Mouse (Mus musculus): ENCODE measurements around the gene B4galnt3. TPM values are rescaled to one million over a fixed set of nuclear protein-coding genes. Genes with fewer than 3 reads are reported as not detected.
A peak's percentile ranks its signal among the peaks of the same experiment; 100 is the strongest.
"Not testable (repeated sequence)": the region's sequence is repeated elsewhere in the genome, so short reads cannot be mapped to it uniquely, and the experiment has no call there.

The B4galnt3 gene
- total and polyA plus RNA-seq, 2 experiments from 2014 or later: 0.16 to 1.2 TPM

DNA sequence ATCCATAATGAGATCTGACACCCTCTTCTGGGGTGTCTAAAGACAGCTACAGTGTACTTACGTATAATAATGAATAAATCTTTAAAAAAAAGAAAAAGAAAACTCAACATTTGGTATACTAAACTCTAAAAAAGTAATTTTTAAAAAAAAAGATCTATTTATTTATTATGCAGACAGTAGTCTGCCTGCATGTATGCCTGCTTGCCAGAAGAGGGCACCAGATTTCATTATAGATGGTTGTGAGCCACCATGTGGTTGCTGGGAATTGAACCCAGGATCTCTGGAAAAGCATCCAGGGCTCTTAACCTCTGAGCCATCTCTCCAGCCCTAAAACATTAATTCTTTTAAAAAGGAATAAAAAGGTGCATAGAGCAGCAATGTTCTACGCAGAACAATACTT, 2.2 kb upstream of the B4galnt3 start:
- DNase-seq; H3K9ac ChIP-seq; H3K36me3 ChIP-seq (ENCODE audit: insufficient read depth); H3K4me3 ChIP-seq (ENCODE audit: low read depth, low read length); H3K4me2 ChIP-seq (ENCODE audit: low read depth); ATAC-seq; H3K4me1 ChIP-seq (ENCODE audit: insufficient read depth); H3K27me3 ChIP-seq (ENCODE audit: insufficient read depth, low read length); H3K9me3 ChIP-seq (ENCODE audit: low read length); H3K27ac ChIP-seq (ENCODE audit: low read depth, low read length): not testable (repeated sequence)
- TF ChIP-seq CTCF (IDR thresholded peaks at IDR 0.05; ENCODE audit: low read depth): peak; percentile 37; the same call in 1 of the 2 replicates
- 100% methylated on average over 2 of the region's 2 CpGs for WGBS

DNA sequence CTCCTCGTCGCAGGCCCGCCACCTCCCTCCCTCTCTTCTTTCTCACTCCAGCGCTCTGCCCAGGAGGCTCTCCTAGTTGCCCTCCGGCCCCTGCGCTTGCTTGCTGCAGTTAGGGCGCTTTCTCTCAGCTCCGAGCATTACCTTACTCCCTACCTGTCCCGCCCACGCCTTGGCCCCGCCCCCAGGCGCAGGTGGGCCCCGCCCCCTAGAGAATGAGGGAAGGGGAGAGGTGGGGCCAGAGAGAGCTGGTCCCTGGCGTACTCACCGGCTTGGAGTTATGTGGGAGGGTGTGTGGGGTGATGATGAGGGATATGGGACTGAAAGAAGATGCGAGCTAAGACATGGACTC, 400 bp upstream of the B4galnt3 start:
- Histone ChIP-seq H3K27me3 (ENCODE audit: insufficient read depth, low read length) (peaks cover 8% of the 10 kb centered on the region; the same call in 1 of the 2 replicates), H3K9me3 (ENCODE audit: low read length) (no peaks in the 10 kb centered on the region), H3K4me3 (ENCODE audit: low read depth, low read length) (peak overlapping the region; percentile 64), H3K36me3 (ENCODE audit: insufficient read depth) (no peaks in the 10 kb centered on the region), H3K9ac (peak overlapping the region; percentile 53), H3K4me1 (ENCODE audit: insufficient read depth) (0 out of 2 replicates have a peak, but pooled peaks cover 2% of the 10 kb centered on the region), H3K27ac (ENCODE audit: low read depth, low read length) (no peak overlapping the region), H3K4me2 (ENCODE audit: low read depth) (peak overlapping the region; percentile 98)
- WGBS: 2% methylated on average over 16 of the region's 16 CpGs
- ATAC-seq (no peak; the same call in none of the 2 replicates), DNase-seq (peak; percentile 22)
- no peak for TF ChIP-seq CTCF (IDR thresholded peaks at IDR 0.05; ENCODE audit: low read depth)

- no peaks in the 10 kb centered on the region for H3K9me3 ChIP-seq (ENCODE audit: low read length)
- DNase-seq (no peak), ATAC-seq (no peak)
- 83% methylated on average over 7 of the region's 7 CpGs for WGBS
- TF ChIP-seq CTCF (IDR thresholded peaks at IDR 0.05; ENCODE audit: low read depth): no peak
- 0 out of 2 replicates have a peak, but pooled peaks cover 2% of the 10 kb centered on the region for H3K4me1 ChIP-seq (ENCODE audit: insufficient read depth)
- no peaks in the 10 kb centered on the region for H3K36me3 ChIP-seq (ENCODE audit: insufficient read depth)
- no peak overlapping the region for H3K4me2 ChIP-seq (ENCODE audit: low read depth)
- no peak overlapping the region for H3K4me3 ChIP-seq (ENCODE audit: low read depth, low read length)
- H3K9ac ChIP-seq: no peak overlapping the region
- H3K27me3 ChIP-seq (ENCODE audit: insufficient read depth, low read length): peaks cover 8% of the 10 kb centered on the region; the same call in 1 of the 2 replicates
- no peak overlapping the region for H3K27ac ChIP-seq (ENCODE audit: low read depth, low read length)
Measured at GRCm38 (mm10) chr6:120291396-120292009, 2.9 kb downstream of the B4galnt3 start.

DNA sequence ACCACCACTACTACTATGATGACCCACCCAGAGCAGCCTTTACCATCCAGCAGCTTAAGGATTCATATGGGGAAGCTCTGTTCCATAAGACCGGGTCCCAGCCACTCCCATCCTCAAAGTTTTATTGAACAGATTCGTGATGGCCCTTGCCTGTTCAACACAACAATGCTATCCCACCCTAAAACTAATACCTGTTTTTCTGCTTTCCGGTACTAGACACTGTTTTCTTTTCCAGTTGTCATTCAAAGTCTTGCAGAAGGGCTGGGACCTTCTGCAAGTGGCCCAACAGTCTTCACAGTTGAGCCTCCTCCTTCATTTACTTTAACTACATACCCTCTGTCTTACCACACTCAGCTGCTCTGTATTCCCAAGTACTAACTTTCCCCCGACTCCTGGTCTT, 4.9 kb downstream of the B4galnt3 start:
- WGBS: 86% methylated on average over 4 of the region's 4 CpGs
- Histone ChIP-seq H3K4me1 (ENCODE audit: insufficient read depth) (no peaks in the 10 kb centered on the region), H3K9ac (no peak overlapping the region), H3K9me3 (ENCODE audit: low read length) (no peaks in the 10 kb centered on the region), H3K36me3 (ENCODE audit: insufficient read depth) (no peaks in the 10 kb centered on the region), H3K4me3 (ENCODE audit: low read depth, low read length) (no peak overlapping the region), H3K27ac (ENCODE audit: low read depth, low read length) (no peak overlapping the region), H3K4me2 (ENCODE audit: low read depth) (no peak overlapping the region), H3K27me3 (ENCODE audit: insufficient read depth, low read length) (peaks cover 8% of the 10 kb centered on the region; the same call in 1 of the 2 replicates)
- DNase-seq (no peak), ATAC-seq (no peak)
- TF ChIP-seq CTCF (IDR thresholded peaks at IDR 0.05; ENCODE audit: low read depth): no peak

GRCm38 (mm10) chr6:120288541-120288940, 5.8 kb downstream of the B4galnt3 start:
- Histone ChIP-seq H3K9me3 (ENCODE audit: low read length) (no peaks in the 10 kb centered on the region), H3K4me1 (ENCODE audit: insufficient read depth) (no peaks in the 10 kb centered on the region), H3K4me3 (ENCODE audit: low read depth, low read length) (no peak overlapping the region), H3K36me3 (ENCODE audit: insufficient read depth) (no peaks in the 10 kb centered on the region), H3K27me3 (ENCODE audit: insufficient read depth, low read length) (peaks cover 8% of the 10 kb centered on the region; the same call in 1 of the 2 replicates), H3K4me2 (ENCODE audit: low read depth) (no peak overlapping the region), H3K9ac (no peak overlapping the region), H3K27ac (ENCODE audit: low read depth, low read length) (no peak overlapping the region)
- no peak for TF ChIP-seq CTCF (IDR thresholded peaks at IDR 0.05; ENCODE audit: low read depth)
- no peak for ATAC-seq
- DNase-seq: no peak
- WGBS: 50% methylated on average over 7 of the region's 7 CpGs

DNA sequence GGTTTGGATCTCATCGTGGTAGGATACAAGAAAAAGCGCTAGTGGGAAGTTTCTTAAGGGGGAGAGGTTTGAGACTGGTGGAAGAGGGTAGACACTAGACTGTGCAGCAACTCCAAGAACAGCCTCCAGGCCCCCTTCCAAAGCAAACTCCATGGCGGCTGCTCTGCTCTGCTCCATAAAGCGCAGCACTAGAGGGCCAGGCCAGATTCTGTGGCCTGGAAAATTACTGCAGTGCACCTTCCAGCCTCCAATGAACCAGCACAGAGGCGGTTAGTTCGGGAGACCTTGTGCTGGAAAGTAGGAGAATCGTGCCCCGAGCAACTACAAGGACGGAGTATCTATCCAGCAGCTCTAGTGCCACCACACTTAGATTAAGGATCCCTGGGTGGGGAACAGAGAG, 7.1 kb downstream of the B4galnt3 start:
- H3K36me3 ChIP-seq (ENCODE audit: insufficient read depth): no peaks in the 10 kb centered on the region
- DNase-seq: no peak
- no peaks in the 10 kb centered on the region for H3K4me1 ChIP-seq (ENCODE audit: insufficient read depth)
- WGBS: 88% methylated on average over 9 of the region's 9 CpGs
- no peaks in the 10 kb centered on the region for H3K27me3 ChIP-seq (ENCODE audit: insufficient read depth, low read length)
- no peak for TF ChIP-seq CTCF (IDR thresholded peaks at IDR 0.05; ENCODE audit: low read depth)
- H3K9ac ChIP-seq: no peak overlapping the region
- no peak overlapping the region for H3K4me2 ChIP-seq (ENCODE audit: low read depth)
- no peak overlapping the region for H3K4me3 ChIP-seq (ENCODE audit: low read depth, low read length)
- no peak overlapping the region for H3K27ac ChIP-seq (ENCODE audit: low read depth, low read length)
- ATAC-seq: no peak
- no peaks in the 10 kb centered on the region for H3K9me3 ChIP-seq (ENCODE audit: low read length)

GRCm38 (mm10) chr6:120276874-120277449, 17.4 kb downstream of the B4galnt3 start:
- Histone ChIP-seq H3K4me2 (ENCODE audit: low read depth) (no peak overlapping the region), H3K36me3 (ENCODE audit: insufficient read depth) (no peaks in the 10 kb centered on the region), H3K27ac (ENCODE audit: low read depth, low read length) (no peak overlapping the region), H3K9ac (no peak overlapping the region), H3K4me3 (ENCODE audit: low read depth, low read length) (no peak overlapping the region), H3K27me3 (ENCODE audit: insufficient read depth, low read length) (no peaks in the 10 kb centered on the region), H3K9me3 (ENCODE audit: low read length) (no peaks in the 10 kb centered on the region), H3K4me1 (ENCODE audit: insufficient read depth) (no peaks in the 10 kb centered on the region)
- no peak for TF ChIP-seq CTCF (IDR thresholded peaks at IDR 0.05; ENCODE audit: low read depth)
- 84% methylated on average over 7 of the region's 7 CpGs for WGBS
- ATAC-seq: no peak
- no peak for DNase-seq

Data from forebrain, postnatal 0 days (tissue).